Mouse (Mus musculus): ENCODE results near the gene Sik3. TPM values are rescaled to one million over a fixed set of nuclear protein-coding genes. Genes with fewer than 3 reads are reported as not detected.
A peak's percentile ranks its signal among the peaks of the same experiment; 100 is the strongest.
"Not testable (repeated sequence)": the region's sequence is repeated elsewhere in the genome, so short reads cannot be mapped to it uniquely, and the experiment has no call there.

The Sik3 gene
- polyA plus RNA-seq, 1 experiment from 2014 or later: 12.0 TPM

DNA sequence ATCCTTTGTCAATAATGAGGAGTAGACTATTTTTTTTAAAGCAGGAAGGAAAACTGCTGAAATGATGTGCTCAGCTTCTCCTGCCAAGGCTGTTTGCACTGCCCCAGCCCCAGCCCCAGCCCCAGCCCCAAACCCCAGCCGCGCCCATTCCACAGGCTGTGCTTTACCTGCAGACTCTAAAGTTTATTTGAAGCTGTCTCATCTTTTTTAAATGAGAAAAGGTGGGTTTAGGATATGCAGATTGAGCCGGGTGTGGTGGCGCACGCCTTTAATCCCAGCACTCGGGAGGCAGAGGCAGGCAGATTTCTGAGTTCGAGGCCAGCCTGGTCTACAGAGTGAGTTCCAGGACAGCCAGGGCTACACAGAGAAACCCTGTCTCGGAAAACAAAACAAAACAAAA, 143.2 kb downstream of the Sik3 start:
- not testable (repeated sequence) for H3K9ac ChIP-seq; H3K27me3 ChIP-seq; H3K27ac ChIP-seq; H3K4me2 ChIP-seq (replicated peaks); H3K4me3 ChIP-seq; H3K36me3 ChIP-seq; ATAC-seq (ENCODE audit: insufficient number of reproducible peaks, insufficient read depth, low FRiP score, low TSS enrichment); H3K4me1 ChIP-seq; H3K9me3 ChIP-seq
- 93% methylated on average over 8 of the region's 8 CpGs for WGBS

DNA sequence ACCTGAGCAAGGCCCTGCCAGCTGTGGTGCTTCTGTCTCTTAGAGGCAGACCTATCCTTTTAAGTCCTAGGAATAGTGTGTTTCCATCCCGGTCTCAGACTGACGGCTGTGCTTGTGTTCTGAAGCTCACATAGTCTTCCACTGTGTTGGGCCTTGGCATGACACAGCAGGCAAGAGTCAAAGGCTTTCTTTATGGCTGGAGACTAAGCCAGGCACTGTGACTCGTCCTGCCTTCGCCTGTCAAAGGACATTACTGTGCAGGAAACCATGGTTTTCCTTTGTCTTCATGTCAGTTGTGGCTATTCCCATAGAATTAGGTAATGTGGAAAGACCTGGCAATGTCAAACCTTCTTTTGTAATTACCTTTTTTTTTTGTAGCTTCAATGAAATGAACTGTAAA, 144.1 kb downstream of the Sik3 start:
- Histone ChIP-seq H3K9me3 (no peaks in the 10 kb centered on the region), H3K9ac (no peak overlapping the region), H3K4me3 (no peak overlapping the region), H3K27me3 (no peaks in the 10 kb centered on the region), H3K36me3 (no peaks in the 10 kb centered on the region), H3K4me2 (replicated peaks) (no peak overlapping the region), H3K4me1 (peaks cover 2% of the 10 kb centered on the region; the same call in 1 of the 2 replicates), H3K27ac (no peak overlapping the region)
- no peak for ATAC-seq (ENCODE audit: insufficient number of reproducible peaks, insufficient read depth, low FRiP score, low TSS enrichment)
- WGBS: 69% methylated on average over 4 of the region's 4 CpGs

DNA sequence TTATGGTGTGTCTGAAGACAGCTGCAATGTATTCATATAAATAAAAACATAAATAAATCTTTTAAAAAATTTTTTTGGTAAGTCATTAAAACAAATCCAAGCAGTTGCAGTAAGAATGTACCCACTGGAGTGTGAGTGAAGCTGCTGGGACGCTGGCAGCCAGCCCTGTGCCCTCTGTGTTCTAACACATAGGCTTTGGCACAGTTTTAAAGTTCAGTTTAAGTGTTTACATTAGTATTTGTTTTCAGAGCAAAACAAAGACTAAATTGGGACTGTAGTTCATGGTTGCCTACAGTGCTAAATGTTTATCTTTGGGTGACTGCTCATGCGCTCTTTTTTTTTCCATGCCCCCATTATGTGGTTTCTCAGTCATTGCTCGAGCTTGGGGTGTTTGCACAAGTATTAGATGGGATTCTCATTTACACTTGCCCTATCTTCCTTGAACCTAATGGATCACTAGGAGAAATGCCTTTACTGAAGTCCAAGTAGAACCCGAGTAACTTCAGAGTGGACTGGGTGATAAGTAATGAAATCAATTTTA, 145.7 kb downstream of the Sik3 start:
- 91% methylated on average over 4 of the region's 4 CpGs for WGBS
- H3K4me3 ChIP-seq: no peak overlapping the region
- no peak overlapping the region for H3K9ac ChIP-seq
- H3K4me1 ChIP-seq: no peaks in the 10 kb centered on the region
- no peak overlapping the region for H3K27ac ChIP-seq
- H3K27me3 ChIP-seq: no peaks in the 10 kb centered on the region
- no peak for ATAC-seq (ENCODE audit: insufficient number of reproducible peaks, insufficient read depth, low FRiP score, low TSS enrichment)
- H3K4me2 ChIP-seq (replicated peaks): no peak overlapping the region
- no peaks in the 10 kb centered on the region for H3K9me3 ChIP-seq
- no peaks in the 10 kb centered on the region for H3K36me3 ChIP-seq

DNA sequence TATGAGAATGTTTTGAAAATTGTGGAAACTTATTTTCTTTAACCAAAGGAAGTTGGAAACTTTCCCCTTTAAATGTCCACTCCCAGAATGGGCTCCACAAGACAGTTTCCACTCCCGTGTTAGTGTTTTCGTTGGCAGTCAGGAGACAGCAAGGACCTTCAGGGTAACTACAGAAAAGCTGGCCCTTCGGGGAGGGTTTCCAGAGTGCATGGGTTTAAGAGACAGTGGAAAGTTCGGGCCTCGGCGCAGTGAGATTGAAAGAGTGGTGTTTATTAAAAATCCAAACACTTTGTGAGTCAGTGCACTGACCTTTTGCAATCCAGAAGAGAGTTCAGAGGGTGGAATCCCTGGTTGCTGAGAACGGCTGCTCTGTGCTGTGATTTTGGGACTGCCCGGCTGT, 150.8 kb downstream of the Sik3 start:
- Histone ChIP-seq H3K4me2 (replicated peaks) (no peak overlapping the region), H3K9ac (no peak overlapping the region), H3K27ac (no peak overlapping the region), H3K4me3 (no peak overlapping the region), H3K36me3 (no peaks in the 10 kb centered on the region), H3K27me3 (no peaks in the 10 kb centered on the region), H3K4me1 (no peaks in the 10 kb centered on the region), H3K9me3 (no peaks in the 10 kb centered on the region)
- no peak for ATAC-seq (ENCODE audit: insufficient number of reproducible peaks, insufficient read depth, low FRiP score, low TSS enrichment)
- WGBS: 68% methylated on average over 8 of the region's 8 CpGs

DNA sequence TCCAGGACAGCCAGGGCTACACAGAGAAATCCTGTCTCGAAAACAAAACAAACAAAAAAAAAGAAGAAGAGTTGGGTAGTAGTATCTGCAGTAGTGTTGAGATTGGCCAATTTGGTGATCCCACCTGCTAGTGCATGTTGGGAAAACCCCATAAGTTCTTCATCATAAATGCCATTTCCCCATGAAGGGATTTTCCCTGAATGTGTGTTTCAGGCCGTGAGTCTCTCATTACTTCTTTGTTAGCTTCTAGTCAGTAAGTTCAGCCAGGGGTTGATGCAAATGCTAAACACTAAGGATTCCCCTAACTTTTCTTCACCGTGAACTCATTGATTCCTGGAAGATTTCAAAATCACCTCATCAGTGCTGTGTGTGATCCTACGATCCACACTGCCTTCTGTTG, 156.2 kb downstream of the Sik3 start:
- Histone ChIP-seq H3K4me1 (peaks cover 15% of the 10 kb centered on the region; the same call in 1 of the 2 replicates), H3K27me3 (no peaks in the 10 kb centered on the region), H3K4me3 (no peak overlapping the region), H3K36me3 (no peaks in the 10 kb centered on the region), H3K4me2 (replicated peaks) (no peak overlapping the region), H3K27ac (no peak overlapping the region), H3K9me3 (no peaks in the 10 kb centered on the region), H3K9ac (no peak overlapping the region)
- ATAC-seq (ENCODE audit: insufficient number of reproducible peaks, insufficient read depth, low FRiP score, low TSS enrichment): no peak
- WGBS: 87% methylated on average over 4 of the region's 4 CpGs

DNA sequence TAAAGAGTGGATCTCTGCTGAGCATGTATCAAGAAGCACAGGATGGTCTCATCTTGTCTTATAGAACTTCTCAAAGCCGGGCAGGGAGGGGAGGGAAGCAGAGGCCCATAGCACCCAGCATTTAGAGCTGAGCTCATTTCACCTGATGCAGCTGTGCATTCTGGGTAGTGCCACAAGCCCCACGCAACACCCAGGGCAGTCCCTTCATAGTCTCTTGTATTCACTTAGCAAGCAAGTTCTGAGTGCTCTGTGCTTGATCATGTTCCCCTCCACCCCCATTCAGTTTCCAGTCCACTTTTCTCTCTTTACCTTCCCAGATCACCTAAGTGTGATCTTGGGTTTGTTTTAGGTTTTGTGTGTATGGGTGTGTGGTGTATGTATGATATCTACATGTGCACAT, 159.6 kb downstream of the Sik3 start:
- WGBS: 81% methylated on average over 2 of the region's 2 CpGs
- H3K9me3 ChIP-seq: no peaks in the 10 kb centered on the region
- no peaks in the 10 kb centered on the region for H3K27me3 ChIP-seq
- H3K4me3 ChIP-seq: no peak overlapping the region
- no peaks in the 10 kb centered on the region for H3K36me3 ChIP-seq
- no peak overlapping the region for H3K4me2 ChIP-seq (replicated peaks)
- H3K9ac ChIP-seq: no peak overlapping the region
- no peak overlapping the region for H3K27ac ChIP-seq
- H3K4me1 ChIP-seq: peaks cover 17% of the 10 kb centered on the region; the same call in 1 of the 2 replicates
- no peak for ATAC-seq (ENCODE audit: insufficient number of reproducible peaks, insufficient read depth, low FRiP score, low TSS enrichment)

DNA sequence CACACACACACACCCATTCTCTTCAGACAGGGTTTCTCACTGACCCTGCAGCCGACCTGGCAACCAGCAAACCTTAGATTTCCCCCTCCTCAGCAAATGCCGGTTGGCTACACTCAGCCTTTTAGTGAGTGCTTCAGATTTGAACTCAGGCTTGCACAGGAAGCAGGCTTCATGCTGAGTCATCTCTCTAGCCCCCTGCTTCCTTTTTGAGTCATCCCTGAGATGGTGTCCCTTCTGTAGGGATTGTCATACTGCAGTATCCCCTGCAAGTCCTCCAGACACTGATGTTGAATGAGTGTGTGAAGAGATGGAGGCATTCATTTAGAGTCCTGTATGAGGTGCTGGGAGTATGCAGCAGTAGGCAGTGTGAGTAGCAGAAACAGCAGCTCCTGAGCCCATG, 160.3 kb downstream of the Sik3 start:
- WGBS: 52% methylated on average over 2 of the region's 2 CpGs
- no peak overlapping the region for H3K4me3 ChIP-seq
- no peak for ATAC-seq (ENCODE audit: insufficient number of reproducible peaks, insufficient read depth, low FRiP score, low TSS enrichment)

DNA sequence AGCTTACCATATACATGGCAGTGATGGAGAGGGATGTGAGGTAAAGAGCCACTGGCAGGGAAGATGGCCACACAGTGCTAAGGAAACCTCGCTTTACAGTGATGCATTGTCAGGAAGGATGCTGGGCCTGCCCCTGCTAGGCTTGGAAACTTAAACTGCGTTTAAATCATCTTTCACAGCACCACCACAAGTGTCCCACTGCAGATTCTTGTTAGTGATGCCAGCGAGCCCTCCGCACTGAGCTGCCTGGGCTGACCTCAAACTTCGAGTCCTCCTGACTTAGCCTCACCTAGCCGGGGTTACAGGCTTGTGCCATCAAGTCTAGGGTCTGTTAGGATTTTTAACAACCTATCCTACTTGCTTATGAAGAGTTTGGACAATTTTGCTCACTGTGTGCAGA, 161.3 kb downstream of the Sik3 start:
- H3K4me1 ChIP-seq: peaks cover 17% of the 10 kb centered on the region; the same call in 1 of the 2 replicates
- WGBS: 79% methylated on average over 6 of the region's 6 CpGs
- H3K27ac ChIP-seq: 0 out of 2 replicates have a peak overlapping the region, but pooled peaks have one; percentile 32
- H3K36me3 ChIP-seq: peaks cover 8% of the 10 kb centered on the region; the same call in 1 of the 2 replicates
- H3K4me3 ChIP-seq: no peak overlapping the region
- no peaks in the 10 kb centered on the region for H3K27me3 ChIP-seq
- H3K9ac ChIP-seq: no peak overlapping the region
- ATAC-seq (ENCODE audit: insufficient number of reproducible peaks, insufficient read depth, low FRiP score, low TSS enrichment): no peak
- H3K4me2 ChIP-seq (replicated peaks): no peak overlapping the region
- H3K9me3 ChIP-seq: no peaks in the 10 kb centered on the region

More for the DNA sequence above, 160.3 kb downstream of the Sik3 start:
- Histone ChIP-seq H3K9ac (no peak overlapping the region), H3K27ac (no peak overlapping the region), H3K4me1 (peaks cover 17% of the 10 kb centered on the region; the same call in 1 of the 2 replicates), H3K27me3 (no peaks in the 10 kb centered on the region), H3K9me3 (no peaks in the 10 kb centered on the region), H3K4me2 (replicated peaks) (no peak overlapping the region), H3K36me3 (0 out of 2 replicates have a peak, but pooled peaks cover 3% of the 10 kb centered on the region)

DNA sequence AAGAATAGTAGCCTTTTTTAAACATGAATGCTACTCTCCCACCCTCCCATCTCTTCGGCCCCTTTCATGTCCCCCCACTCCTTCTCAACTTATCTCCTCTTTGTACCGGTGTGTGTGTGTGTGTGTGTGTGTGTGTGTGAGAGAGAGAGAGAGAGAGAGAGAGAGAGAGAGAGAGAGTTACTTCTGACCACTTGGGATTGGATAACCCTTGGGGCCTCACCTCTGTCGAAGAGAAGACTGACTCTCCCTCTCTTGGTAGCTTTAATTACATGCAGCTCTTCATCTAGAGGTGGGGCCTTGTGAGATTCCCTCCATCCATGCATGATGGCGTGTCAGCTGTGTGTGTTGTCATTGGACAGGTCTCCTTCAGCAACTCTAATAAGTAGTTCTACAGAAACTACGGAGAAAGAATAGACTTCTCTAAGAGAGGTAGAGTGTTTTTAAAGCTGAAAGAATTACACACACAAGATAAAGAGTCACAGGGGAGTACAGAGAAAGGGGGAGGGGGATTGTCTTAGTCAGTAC, 162.2 kb downstream of the Sik3 start:
- Histone ChIP-seq H3K36me3 (peaks cover 8% of the 10 kb centered on the region; the same call in 1 of the 2 replicates), H3K4me2 (replicated peaks) (no peak overlapping the region), H3K9ac (no peak overlapping the region), H3K27ac (no peak overlapping the region), H3K9me3 (no peaks in the 10 kb centered on the region), H3K4me1 (peaks cover 17% of the 10 kb centered on the region; the same call in 1 of the 2 replicates), H3K27me3 (no peaks in the 10 kb centered on the region), H3K4me3 (no peak overlapping the region)
- 76% methylated on average over 5 of the region's 5 CpGs for WGBS
- ATAC-seq (ENCODE audit: insufficient number of reproducible peaks, insufficient read depth, low FRiP score, low TSS enrichment): no peak

DNA sequence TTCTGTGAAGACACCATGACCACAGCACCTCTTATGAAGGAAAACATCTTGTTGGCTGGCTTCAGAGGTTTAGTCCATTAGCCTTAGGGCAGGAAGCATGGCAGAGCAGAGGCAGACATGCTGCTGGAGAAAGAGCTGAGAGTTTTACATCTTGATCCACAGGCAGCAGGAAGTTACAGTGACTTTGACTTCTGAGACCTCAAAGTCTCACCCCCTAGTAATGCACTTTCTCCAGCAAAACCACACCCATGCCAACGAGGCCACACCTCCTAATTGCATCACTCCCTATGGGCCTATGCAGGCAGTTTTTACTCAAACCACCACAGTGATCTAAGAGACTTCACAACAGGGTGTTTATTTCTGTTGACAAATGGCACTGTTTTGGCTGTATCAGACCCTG, 162.7 kb downstream of the Sik3 start:
- 46% methylated on average over 1 of the region's 1 CpGs for WGBS
- Histone ChIP-seq H3K27me3 (no peaks in the 10 kb centered on the region), H3K27ac (no peak overlapping the region), H3K36me3 (peaks cover 8% of the 10 kb centered on the region; the same call in 1 of the 2 replicates), H3K4me3 (no peak overlapping the region), H3K4me1 (0 out of 2 replicates have a peak, but pooled peaks cover 13% of the 10 kb centered on the region), H3K4me2 (replicated peaks) (no peak overlapping the region), H3K9me3 (no peaks in the 10 kb centered on the region), H3K9ac (no peak overlapping the region)
- ATAC-seq (ENCODE audit: insufficient number of reproducible peaks, insufficient read depth, low FRiP score, low TSS enrichment): no peak

DNA sequence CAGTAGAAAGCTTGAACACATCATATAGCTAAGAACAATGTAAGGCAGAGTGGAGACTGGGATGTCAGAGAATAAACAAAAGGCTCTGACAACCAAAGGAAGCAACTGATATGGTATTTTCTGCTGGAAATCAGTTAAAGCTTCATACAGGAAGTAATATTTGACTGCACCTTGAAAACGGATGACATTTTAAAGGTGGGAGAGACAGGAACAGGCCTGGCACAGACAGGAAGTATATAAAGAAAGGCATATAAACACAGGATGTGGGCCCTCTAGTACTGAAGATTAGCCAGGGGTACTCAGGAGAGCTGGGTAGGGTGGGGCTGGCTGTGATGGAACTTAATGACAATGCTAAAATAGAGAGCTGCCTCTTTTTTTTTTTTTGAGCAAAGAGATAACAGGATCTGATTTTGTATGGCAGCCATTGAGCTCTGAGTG, 163.3 kb downstream of the Sik3 start:
- 0 out of 2 replicates have a peak, but pooled peaks cover 13% of the 10 kb centered on the region for H3K4me1 ChIP-seq
- no peak overlapping the region for H3K4me2 ChIP-seq (replicated peaks)
- no peak overlapping the region for H3K4me3 ChIP-seq
- no peak for ATAC-seq (ENCODE audit: insufficient number of reproducible peaks, insufficient read depth, low FRiP score, low TSS enrichment)
- peaks cover 8% of the 10 kb centered on the region; the same call in 1 of the 2 replicates for H3K36me3 ChIP-seq
- no peak overlapping the region for H3K27ac ChIP-seq
- H3K9me3 ChIP-seq: no peaks in the 10 kb centered on the region
- no peak overlapping the region for H3K9ac ChIP-seq
- WGBS: 50% methylated on average over 1 of the region's 1 CpGs
- H3K27me3 ChIP-seq: no peaks in the 10 kb centered on the region

DNA sequence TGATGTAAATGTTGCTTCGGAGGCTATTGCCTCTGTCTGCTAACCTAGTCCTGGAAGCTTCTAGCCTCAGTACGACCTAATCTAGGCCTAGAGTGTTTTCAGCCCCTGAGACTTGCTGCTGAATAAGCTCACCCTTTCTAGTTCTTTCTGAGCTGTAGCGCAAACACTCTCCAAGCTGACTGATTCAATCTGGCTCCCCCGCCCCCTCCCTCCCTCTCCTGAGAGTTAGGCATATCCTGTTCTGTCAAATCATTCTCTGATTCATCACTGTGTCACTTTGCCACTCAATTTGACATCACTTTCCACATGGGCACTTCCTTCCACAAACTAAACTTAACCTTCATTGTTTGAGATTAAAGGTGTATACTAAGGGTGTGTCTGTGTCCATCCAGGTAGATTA, 164.0 kb downstream of the Sik3 start:
- Histone ChIP-seq H3K36me3 (peaks cover 8% of the 10 kb centered on the region; the same call in 1 of the 2 replicates), H3K27me3 (no peaks in the 10 kb centered on the region), H3K9me3 (no peaks in the 10 kb centered on the region), H3K4me2 (replicated peaks) (no peak overlapping the region), H3K27ac (no peak overlapping the region), H3K4me1 (0 out of 2 replicates have a peak, but pooled peaks cover 13% of the 10 kb centered on the region), H3K9ac (no peak overlapping the region), H3K4me3 (no peak overlapping the region)
- WGBS: 90% methylated on average over 4 of the region's 4 CpGs
- no peak for ATAC-seq (ENCODE audit: insufficient number of reproducible peaks, insufficient read depth, low FRiP score, low TSS enrichment)
